Mouse (Mus musculus) effector memory CD4-positive, alpha-beta T cell, adult 7 months (primary cell): ENCODE results near the gene Psd4. TPM values are rescaled to one million over a fixed set of nuclear protein-coding genes. Genes with fewer than 3 reads are reported as not detected.

ENCODE experiments used
- polyA plus RNA-seq: library from polyadenylated mRNA; unstranded; fragments of 100-300 nt; shearing (Covaris generic); gene quantifications from one replicate; pipeline ENCODE4 v1.2.1, GENCODE M21; 2017

Gene Psd4
- 104 TPM for polyA plus RNA-seq

DNA sequence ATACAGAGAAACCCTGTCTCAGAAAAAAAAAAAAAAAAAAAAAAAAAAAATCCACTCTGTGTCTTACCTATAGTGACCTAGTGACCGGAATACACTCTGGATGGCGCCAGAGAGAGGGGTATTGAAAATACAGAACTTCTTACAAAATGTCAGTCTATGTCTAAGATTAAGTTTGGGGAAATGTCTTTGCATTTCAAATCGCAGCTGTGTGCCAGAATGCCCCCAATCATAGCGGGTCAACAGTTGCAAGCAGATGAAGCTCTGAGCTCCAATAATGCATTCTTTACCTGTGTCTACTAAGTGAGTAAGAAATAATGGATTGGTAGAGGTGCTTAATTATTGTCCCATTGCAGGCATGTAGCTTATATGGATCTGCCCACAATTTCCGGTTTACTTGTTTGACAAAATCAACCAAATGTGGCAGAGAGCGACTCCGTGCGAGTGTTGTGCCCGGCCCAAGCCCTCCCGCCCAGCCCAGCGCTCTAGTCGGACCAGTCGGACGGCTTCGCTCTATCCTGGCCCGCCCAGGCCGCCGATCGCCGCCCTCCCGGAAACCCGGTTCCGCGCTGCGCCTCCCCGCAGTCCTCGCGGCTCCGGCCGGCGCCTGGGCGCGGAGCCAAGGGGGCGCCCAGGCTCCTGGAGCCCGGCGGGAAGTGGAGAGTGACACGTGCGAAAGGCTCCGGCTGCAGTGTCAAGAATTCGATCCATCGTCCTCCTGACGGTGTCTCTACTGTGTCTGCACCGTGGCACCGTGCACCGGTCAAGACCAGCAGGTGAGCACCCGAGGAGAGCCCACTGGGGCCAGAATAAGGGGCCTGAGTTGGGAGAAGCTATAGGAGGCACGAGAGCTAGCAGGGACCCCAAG lies at the start of gene Psd4:
Gene Psd4 (plus strand): TSS at position 551 of the 865 bp plus-strand sequence.

DNA sequence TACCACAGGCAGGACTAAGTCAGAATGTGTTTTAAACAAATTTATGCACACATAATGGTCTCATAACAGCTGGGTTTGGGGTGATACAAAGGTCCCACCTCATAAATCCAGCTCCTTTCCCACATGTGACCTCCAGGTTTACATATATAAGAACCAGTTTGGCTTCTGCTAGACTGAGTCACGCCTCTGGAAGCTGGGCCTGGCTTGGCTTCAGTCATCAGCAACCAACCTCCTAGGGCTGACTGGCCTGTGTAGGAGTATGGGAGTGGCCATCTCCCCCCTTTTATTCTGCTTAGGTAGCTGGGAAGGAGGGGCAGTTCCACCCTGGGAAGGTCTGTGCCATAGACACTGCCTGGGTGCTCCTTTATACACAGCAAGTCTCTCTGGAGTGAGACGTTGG lies 30.8 kb upstream of the Psd4 start, which contains the start of gene Il1rn:
Gene Il1rn (plus strand): TSS at position 309 of the 400 bp plus-strand sequence.

Other genes with a start within 250 kb of the Psd4 start
- not detected for gene Il1f8, start 214.4 kb upstream of the Psd4 start, polyA plus RNA-seq
- not detected for gene Il1f9, start 181.1 kb upstream of the Psd4 start, polyA plus RNA-seq
- not detected for gene Il1f6, start 152.2 kb upstream of the Psd4 start, polyA plus RNA-seq
- gene Il1f5, start 90.6 kb upstream of the Psd4 start, polyA plus RNA-seq, result not detected
- not detected for gene Il1f10, start 76.4 kb upstream of the Psd4 start, polyA plus RNA-seq
- not detected for gene Il1rn, start 30.7 kb upstream of the Psd4 start, polyA plus RNA-seq
- gene Pax8, start 108.0 kb downstream of the Psd4 start, polyA plus RNA-seq, result 0.11 TPM